Mouse (Mus musculus) limb, embryonic 13.5 days (tissue): Measurements from ENCODE around the gene Nfia. TPM values are rescaled to one million over a fixed set of nuclear protein-coding genes. Genes with fewer than 3 reads are reported as not detected.

Experiments used
- ATAC-seq: fragments of 200-750 bp; cut with Nextera tagmentation; 2 replicates; pipeline ENCODE4 v1.8.0; 2017; ENCODE audit warnings: low read depth, moderate number of reproducible peaks, moderate TSS enrichment; ENCODE audit not compliant: low FRiP score
- H3K27ac ChIP-seq: fragments of 300-500 bp; sonication (generic); 2 replicates; pipeline ENCODE4 v1.5.1; 2015; ENCODE audit warnings: inconsistent platforms, mild to moderate bottlenecking, moderate library complexity
- H3K27me3 ChIP-seq: fragments of 300-500 bp; sonication (generic); 2 replicates; pipeline ENCODE4 v1.6.1; 2015; ENCODE audit warnings: mild to moderate bottlenecking, inconsistent platforms
- H3K36me3 ChIP-seq: fragments of 300-500 bp; sonication (generic); 2 replicates; pipeline ENCODE4 v1.6.1; 2015; ENCODE audit warnings: inconsistent platforms, mild to moderate bottlenecking, moderate library complexity
- H3K4me1 ChIP-seq: fragments of 300-500 bp; sonication (generic); 2 replicates; pipeline ENCODE4 v1.6.1; 2015; ENCODE audit warnings: inconsistent platforms
- H3K4me2 ChIP-seq: fragments of 300-500 bp; sonication (generic); replicated peaks from 2 replicates; pipeline ENCODE4 v1.6.1; 2015; ENCODE audit warnings: inconsistent platforms, mild to moderate bottlenecking, moderate library complexity
- H3K4me3 ChIP-seq: fragments of 300-500 bp; sonication (generic); 2 replicates; pipeline ENCODE4 v1.5.1; 2015; ENCODE audit warnings: moderate library complexity, mild to moderate bottlenecking, inconsistent platforms
- H3K9ac ChIP-seq: fragments of 300-500 bp; sonication (generic); 2 replicates; pipeline ENCODE4 v1.6.1; 2015; ENCODE audit warnings: mild to moderate bottlenecking, inconsistent platforms
- H3K9me3 ChIP-seq: fragments of 300-500 bp; sonication (generic); 2 replicates; pipeline ENCODE4 v1.6.1; 2016; ENCODE audit warnings: inconsistent platforms
- WGBS: fragments of 180-500 bp; shearing (Covaris S2); methylation state at CpG from one replicate; pipeline ENCODE4 v1.1.7; 2015; 5-methylcytosine and 5-hydroxymethylcytosine counted together
- polyA plus RNA-seq: library from polyadenylated mRNA; unstranded; fragments of >200 nt; fragmentation: Nextera tagmentation; extraction: Ambion mirVana; gene quantifications from 2 replicates; pipeline ENCODE4 v1.2.1, GENCODE M21; 2015

Nfia gene
- polyA plus RNA-seq, 1 experiment from 2014 or later, result 88.3 TPM

DNA sequence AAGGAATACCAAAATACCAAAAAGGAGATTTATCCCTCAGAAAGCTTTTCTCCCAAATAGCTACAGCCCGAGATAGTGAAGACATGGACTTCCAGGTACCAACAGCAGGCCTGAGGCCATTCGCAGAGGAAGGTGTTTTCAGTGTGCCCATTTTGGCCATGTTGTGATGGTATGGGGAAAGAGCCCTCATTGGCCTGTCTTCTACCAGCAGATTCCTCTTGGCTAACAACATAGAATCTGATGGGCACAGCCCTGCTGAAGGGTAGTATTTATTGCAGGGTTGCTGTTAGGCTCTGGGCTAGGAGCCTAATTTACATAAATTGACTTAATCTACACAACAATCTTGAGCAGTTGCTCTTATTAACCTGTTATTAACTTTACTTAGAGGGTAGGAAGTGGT, 363.5 kb downstream of the Nfia start:
- Histone ChIP-seq H3K36me3 (no peaks in the 10 kb centered on the region), H3K4me3 (no peak overlapping the region), H3K27me3 (no peaks in the 10 kb centered on the region), H3K4me1 (no peaks in the 10 kb centered on the region), H3K9me3 (no peaks in the 10 kb centered on the region; the same call in 1 of the 2 replicates), H3K27ac (no peak overlapping the region), H3K4me2 (no peak overlapping the region), H3K9ac (no peak overlapping the region)
- ATAC-seq, result no peak
- 85% methylated on average over 2 of the region's 2 CpGs for WGBS

GRCm38 (mm10) chr4:98142879-98143436, 370.4 kb downstream of the Nfia start:
- Histone ChIP-seq H3K9me3 (no peaks in the 10 kb centered on the region), H3K27me3 (no peaks in the 10 kb centered on the region), H3K9ac (no peak overlapping the region), H3K27ac (no peak overlapping the region), H3K36me3 (no peaks in the 10 kb centered on the region), H3K4me1 (no peaks in the 10 kb centered on the region), H3K4me3 (no peak overlapping the region), H3K4me2 (no peak overlapping the region)
- ATAC-seq, result no peak
- WGBS, result 83% methylated on average over 1 of the region's 1 CpGs

DNA sequence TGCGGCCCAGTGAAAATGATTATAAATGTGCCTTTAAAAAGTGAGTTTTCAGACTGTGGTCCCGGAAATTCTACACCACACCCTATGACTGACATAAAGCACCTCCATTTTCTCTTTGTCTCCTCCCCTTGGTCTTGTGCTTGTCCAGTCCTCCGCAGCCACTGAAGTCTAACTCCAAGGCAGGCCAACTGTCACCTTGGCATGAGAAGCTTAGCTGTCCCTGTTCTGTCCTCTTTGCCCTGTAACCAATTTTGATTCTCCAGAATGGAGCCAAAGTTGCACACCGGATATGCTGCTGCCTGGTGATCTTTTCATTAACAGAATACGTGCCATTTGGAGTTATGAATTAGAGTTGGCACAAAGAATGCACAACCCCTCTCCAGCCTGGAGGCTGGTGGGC, 378.0 kb downstream of the Nfia start:
- no peaks in the 10 kb centered on the region for H3K9me3 ChIP-seq
- ATAC-seq, result no peak
- 71% methylated on average over 5 of the region's 5 CpGs for WGBS

GRCm38 (mm10) chr4:98157921-98158320, 385.4 kb downstream of the Nfia start:
- Histone ChIP-seq H3K9ac (no peak overlapping the region), H3K9me3 (no peaks in the 10 kb centered on the region), H3K4me1 (no peaks in the 10 kb centered on the region), H3K27me3 (no peaks in the 10 kb centered on the region), H3K27ac (no peak overlapping the region), H3K4me3 (no peak overlapping the region), H3K36me3 (no peaks in the 10 kb centered on the region), H3K4me2 (no peak overlapping the region)
- 69% methylated on average over 3 of the region's 3 CpGs for WGBS
- ATAC-seq, result no peak

More for the DNA sequence above, 378.0 kb downstream of the Nfia start:
- Histone ChIP-seq H3K4me3 (no peak overlapping the region), H3K4me2 (no peak overlapping the region), H3K9ac (no peak overlapping the region), H3K27me3 (no peaks in the 10 kb centered on the region), H3K4me1 (peaks cover 10% of the 10 kb centered on the region; the same call in 1 of the 2 replicates), H3K27ac (no peak overlapping the region), H3K36me3 (no peaks in the 10 kb centered on the region)

- H3K9me3 ChIP-seq, result no peaks in the 10 kb centered on the region
- no peak overlapping the region for H3K9ac ChIP-seq
- H3K27ac ChIP-seq, result no peak overlapping the region
- H3K27me3 ChIP-seq, result no peaks in the 10 kb centered on the region
- no peak for ATAC-seq
- H3K4me3 ChIP-seq, result no peak overlapping the region
- 56% methylated on average over 3 of the region's 3 CpGs for WGBS
- H3K4me2 ChIP-seq, result no peak overlapping the region
- H3K36me3 ChIP-seq, result no peaks in the 10 kb centered on the region
- no peaks in the 10 kb centered on the region for H3K4me1 ChIP-seq
Measured at GRCm38 (mm10) chr4:98166379-98166778, 393.8 kb downstream of the Nfia start.

Other genes starting within 250 kb of the Nfia start
- gene E130114P18Rik, start 5.3 kb downstream of the Nfia start, polyA plus RNA-seq, result 3.7 and 6.3 TPM in 2 replicates